Mouse (Mus musculus) ES-Bruce4 (cell line): ENCODE measurements around the gene Tprg.

Experiments used
- CTCF ChIP-seq: IDR thresholded peaks from one replicate; pipeline ENCODE4 v1.8.1; 2011; ENCODE audit warnings: low read depth, low read length
- EP300 ChIP-seq: IDR thresholded peaks from 2 replicates; pipeline ENCODE4 v1.6.1; 2011; ENCODE audit warnings: low read depth, low read length; ENCODE audit not compliant: insufficient read depth
- POLR2A ChIP-seq: IDR thresholded peaks from one replicate; pipeline ENCODE4 v1.8.1; 2011; ENCODE audit warnings: low read length; ENCODE audit not compliant: insufficient read depth

GRCm38 (mm10) chr16:25422997-25423396, 136.4 kb downstream of the Tprg start:
- no peak for TF ChIP-seq CTCF
- TF ChIP-seq EP300, result no peak
- no peak for TF ChIP-seq POLR2A
